Mouse (Mus musculus): ENCODE measurements around the gene Myadm.

DNA sequence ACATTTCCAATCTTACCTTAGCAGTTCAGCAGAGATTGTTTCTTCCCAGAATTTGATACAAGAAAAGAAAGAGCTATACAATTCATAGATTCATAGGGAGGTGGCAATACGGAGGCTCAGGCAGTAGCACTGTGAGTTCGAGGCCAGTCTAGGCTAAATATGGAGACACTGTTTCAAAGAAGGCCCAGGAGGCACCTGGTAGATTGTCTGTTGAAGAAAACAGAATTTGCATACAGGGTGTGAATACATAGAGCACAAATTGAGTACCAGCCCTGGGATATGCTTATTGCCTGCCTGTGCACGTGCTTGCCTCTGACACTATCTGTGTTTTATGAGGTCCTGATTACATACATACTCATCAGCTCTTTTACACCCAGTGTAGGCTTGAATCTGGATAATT is 17.5 kb downstream of the Myadm start:
- TF ChIP-seq CTCF (IDR thresholded peaks at IDR 0.05; ENCODE audit: low read depth, low read length) (no peak), POLR2A (IDR thresholded peaks at IDR 0.05; ENCODE audit: borderline replicate concordance, low read depth, low read length) (no peak)
